Mouse (Mus musculus): ENCODE results near the gene Gm28047. TPM values are rescaled to one million over a fixed set of nuclear protein-coding genes. Genes with fewer than 3 reads are reported as not detected.
"Not testable (repeated sequence)": the region's sequence is repeated elsewhere in the genome, so short reads cannot be mapped to it uniquely, and the experiment has no call there.

The Gm28047 gene
- polyA plus RNA-seq, 1 experiment from 2014 or later: not detected

DNA sequence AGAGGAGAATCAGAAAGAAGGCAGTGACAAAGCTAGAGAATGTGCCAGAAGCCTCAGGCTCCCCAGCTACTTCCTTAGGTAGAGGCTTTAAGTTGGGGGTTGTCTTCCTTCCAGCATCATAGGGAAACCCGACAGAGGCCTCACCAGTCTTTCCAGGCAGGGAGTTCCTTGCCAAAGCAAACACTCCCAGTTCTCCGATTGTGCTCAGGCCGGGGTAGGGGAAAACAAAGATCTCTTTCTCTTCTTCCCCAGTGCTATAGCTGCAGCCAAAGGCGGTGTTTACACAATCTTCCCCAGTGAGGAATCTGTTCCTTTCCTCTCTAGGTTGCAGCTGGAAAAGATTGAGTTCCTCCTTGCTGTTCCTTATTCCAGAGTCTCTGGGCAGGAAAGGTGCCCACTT, 31.8 kb upstream of the Gm28047 start:
- Histone ChIP-seq H3K4me2 (no peak overlapping the region), H3K27me3 (no peaks in the 10 kb centered on the region), H3K36me3 (peaks cover 14% of the 10 kb centered on the region), H3K4me3 (no peak overlapping the region), H3K9ac (no peak overlapping the region), H3K4me1 (replicated peaks) (peaks cover 4% of the 10 kb centered on the region; the same call in 1 of the 2 replicates), H3K27ac (peak overlapping the region; percentile 78), H3K9me3 (no peaks in the 10 kb centered on the region)
- 14% methylated on average over 4 of the region's 4 CpGs for WGBS
- ATAC-seq (ENCODE audit: low FRiP score): no peak

DNA sequence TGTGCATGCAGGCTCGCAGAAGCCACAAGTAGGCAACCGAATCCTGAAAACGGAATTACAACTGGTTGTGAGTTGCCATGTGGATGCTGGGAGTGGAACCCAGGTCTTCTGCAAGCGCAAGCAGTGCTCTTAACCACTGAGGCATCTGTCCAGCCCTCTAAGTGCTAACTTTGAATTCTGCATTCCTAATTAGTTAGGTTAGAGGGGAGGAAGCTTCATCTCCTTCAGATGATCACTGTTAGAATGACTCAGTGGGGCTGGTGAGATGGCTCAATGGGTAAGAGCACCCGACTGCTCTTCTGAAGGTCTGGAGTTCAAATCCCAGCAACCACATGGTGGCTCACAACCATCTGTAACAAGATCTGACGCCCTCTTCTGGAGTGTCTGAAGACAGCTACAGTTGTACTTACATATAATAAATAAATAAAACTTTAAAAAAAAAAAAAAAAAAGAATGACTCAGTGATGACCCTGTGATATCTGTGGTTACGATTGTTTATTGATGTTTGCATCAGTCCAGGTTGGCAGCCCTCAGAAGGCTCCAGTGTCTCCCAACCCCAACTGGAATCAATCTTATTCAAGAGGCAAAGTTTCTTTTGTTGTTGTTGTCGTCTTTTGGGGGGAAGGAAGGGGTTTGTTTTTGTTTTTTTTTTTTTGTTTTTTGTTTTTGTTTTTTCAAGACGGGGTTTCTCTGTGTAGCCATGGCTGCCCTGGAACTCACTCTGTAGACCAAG, 27.2 kb upstream of the Gm28047 start:
- H3K9me3 ChIP-seq; H3K4me2 ChIP-seq; H3K27ac ChIP-seq; H3K9ac ChIP-seq; ATAC-seq (ENCODE audit: low FRiP score); H3K36me3 ChIP-seq; H3K4me3 ChIP-seq; H3K4me1 ChIP-seq (replicated peaks); H3K27me3 ChIP-seq: not testable (repeated sequence)
- WGBS: 80% methylated on average over 9 of the region's 9 CpGs

DNA sequence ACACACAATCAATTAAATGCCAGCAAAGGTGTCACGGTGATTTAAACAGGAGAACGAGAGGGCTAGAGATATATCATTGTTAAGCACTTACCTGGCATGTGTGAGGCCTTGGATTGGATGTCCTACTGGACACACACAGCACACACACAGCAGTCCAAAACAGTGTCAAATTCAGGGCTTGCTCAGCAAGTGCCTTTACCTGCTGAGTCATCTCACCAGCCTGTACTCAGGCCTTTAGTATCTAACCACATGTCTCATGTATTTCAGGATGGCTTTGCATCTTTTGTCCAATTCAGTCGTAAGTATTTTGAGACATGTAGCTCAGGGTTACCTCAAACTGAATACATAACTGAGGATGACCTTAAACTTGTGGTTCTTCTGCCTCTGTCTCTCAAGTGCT, 26.2 kb upstream of the Gm28047 start:
- no peaks in the 10 kb centered on the region for H3K9me3 ChIP-seq
- H3K36me3 ChIP-seq: no peaks in the 10 kb centered on the region
- ATAC-seq (ENCODE audit: low FRiP score): no peak
- H3K27me3 ChIP-seq: no peaks in the 10 kb centered on the region
- no peak overlapping the region for H3K27ac ChIP-seq
- 81% methylated on average over 3 of the region's 3 CpGs for WGBS
- H3K4me3 ChIP-seq: no peak overlapping the region
- H3K4me2 ChIP-seq: no peak overlapping the region
- H3K4me1 ChIP-seq (replicated peaks): no peaks in the 10 kb centered on the region
- no peak overlapping the region for H3K9ac ChIP-seq

DNA sequence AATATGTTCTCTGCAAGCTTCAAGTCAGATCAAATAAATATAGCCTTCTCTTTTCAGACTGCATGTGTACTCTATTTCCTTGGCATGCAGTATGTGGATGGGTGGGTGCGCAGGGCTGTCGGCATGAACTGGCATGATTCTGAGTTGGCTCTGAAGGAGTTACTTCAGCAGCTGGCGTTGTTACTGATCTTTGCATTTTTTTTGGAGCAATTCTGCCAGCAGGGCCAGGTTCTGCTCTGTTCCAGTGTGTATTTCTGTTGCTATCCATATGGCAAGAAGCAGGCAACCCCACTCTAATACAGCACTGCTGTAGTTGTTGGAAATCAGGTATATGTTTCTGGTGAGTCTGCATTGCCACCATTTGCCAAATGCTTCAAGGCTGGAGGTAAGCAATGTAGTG, 10.9 kb upstream of the Gm28047 start:
- Histone ChIP-seq H3K4me1 (replicated peaks) (no peaks in the 10 kb centered on the region), H3K9me3 (no peaks in the 10 kb centered on the region), H3K4me2 (no peak overlapping the region), H3K36me3 (no peaks in the 10 kb centered on the region), H3K4me3 (no peak overlapping the region), H3K27me3 (no peaks in the 10 kb centered on the region), H3K27ac (no peak overlapping the region), H3K9ac (no peak overlapping the region)
- 84% methylated on average over 3 of the region's 3 CpGs for WGBS
- ATAC-seq (ENCODE audit: low FRiP score): no peak

DNA sequence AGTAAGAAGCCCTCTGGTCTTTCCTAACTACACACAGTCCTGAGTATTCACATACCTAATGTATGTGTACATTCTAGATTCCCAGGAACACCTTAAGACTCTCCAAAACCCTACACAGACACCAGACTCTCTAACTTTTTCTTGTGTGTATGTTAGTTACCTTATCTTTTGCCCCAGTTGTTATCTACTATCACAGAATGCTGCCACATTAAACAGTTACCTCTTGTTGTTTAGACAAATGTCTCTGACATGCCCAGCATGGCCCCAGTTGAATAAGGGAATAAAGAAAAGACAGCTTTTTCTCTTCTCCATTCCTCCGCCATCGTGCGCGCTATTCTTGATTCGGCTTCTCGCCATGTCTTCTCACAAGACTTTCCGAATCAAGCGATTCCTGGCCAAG, 9.8 kb upstream of the Gm28047 start:
- no peaks in the 10 kb centered on the region for H3K27me3 ChIP-seq
- no peaks in the 10 kb centered on the region for H3K9me3 ChIP-seq
- H3K36me3 ChIP-seq: no peaks in the 10 kb centered on the region
- no peak overlapping the region for H3K4me3 ChIP-seq
- H3K4me1 ChIP-seq (replicated peaks): no peaks in the 10 kb centered on the region
- H3K9ac ChIP-seq: no peak overlapping the region
- no peak overlapping the region for H3K4me2 ChIP-seq
- no peak for ATAC-seq (ENCODE audit: low FRiP score)
- 96% methylated on average over 8 of the region's 8 CpGs for WGBS
- no peak overlapping the region for H3K27ac ChIP-seq

DNA sequence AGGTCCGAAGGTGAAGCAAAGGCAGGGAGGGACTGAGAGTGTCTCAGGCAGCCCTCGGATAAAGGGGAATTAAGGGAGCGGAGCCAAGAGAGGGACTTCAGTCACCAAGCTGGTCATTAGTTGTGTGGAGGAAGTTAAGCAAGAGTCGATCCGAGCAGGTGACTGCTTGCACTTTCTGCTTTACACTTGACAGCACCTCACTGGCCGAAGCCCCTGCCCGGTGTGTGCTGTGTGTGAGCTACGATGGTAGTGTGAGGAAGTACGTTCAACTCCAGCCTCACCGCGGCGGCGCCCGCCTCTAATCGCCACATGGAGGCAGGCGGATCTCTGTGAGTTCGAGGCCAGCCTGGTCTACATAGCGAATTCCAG, 804 bp upstream of the Gm28047 start:
- ATAC-seq (ENCODE audit: low FRiP score): peak; percentile 43
- Histone ChIP-seq H3K4me2 (peak overlapping the region; percentile 88), H3K4me1 (replicated peaks) (peaks cover 19% of the 10 kb centered on the region), H3K36me3 (no peaks in the 10 kb centered on the region), H3K9me3 (no peaks in the 10 kb centered on the region), H3K9ac (peak overlapping the region; percentile 77), H3K27ac (peak overlapping the region; percentile 96), H3K27me3 (no peaks in the 10 kb centered on the region), H3K4me3 (peak overlapping the region; percentile 59)
- WGBS: under 1% methylated on average over 18 of the region's 18 CpGs

DNA sequence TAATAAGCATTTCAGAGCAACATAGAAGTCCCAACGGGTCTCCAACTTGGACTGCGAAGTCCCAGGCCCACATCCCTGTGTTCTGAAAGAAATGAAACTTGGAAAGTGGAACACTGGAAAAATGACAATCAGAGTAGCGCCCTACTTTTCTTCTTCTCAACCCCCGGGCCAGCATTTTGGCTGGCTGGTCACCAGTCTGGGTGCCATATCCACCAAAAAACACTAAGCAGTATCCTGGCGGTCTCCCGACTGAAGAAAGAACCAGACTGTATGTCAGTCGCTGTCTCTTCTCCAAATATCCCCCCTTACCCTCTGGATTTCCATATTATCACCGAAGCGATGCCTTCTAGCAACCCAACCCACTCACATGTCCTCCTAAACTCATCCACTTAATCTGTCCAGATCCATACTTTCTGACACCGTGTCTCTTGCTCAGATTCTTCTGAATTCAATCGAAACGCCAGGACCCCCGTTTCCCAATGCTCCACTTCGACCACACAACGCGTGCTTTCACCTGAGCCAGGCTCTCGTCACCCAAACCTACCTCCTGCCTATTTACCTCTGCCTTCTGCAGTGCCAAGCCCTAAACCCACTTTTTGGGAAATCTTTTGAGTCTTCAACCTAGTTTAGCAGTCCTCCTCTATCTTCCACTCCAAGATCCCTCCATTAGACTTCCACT, 437 bp downstream of the Gm28047 start:
- WGBS: 5% methylated on average over 17 of the region's 17 CpGs
- no peaks in the 10 kb centered on the region for H3K36me3 ChIP-seq
- peak overlapping the region; percentile 96 for H3K27ac ChIP-seq
- H3K4me1 ChIP-seq (replicated peaks): peaks cover 19% of the 10 kb centered on the region
- no peak for ATAC-seq (ENCODE audit: low FRiP score)
- H3K9me3 ChIP-seq: no peaks in the 10 kb centered on the region
- H3K27me3 ChIP-seq: no peaks in the 10 kb centered on the region
- peak overlapping the region; percentile 59 for H3K4me3 ChIP-seq
- peak overlapping the region; percentile 88 for H3K4me2 ChIP-seq
- peak overlapping the region; percentile 77 for H3K9ac ChIP-seq

DNA sequence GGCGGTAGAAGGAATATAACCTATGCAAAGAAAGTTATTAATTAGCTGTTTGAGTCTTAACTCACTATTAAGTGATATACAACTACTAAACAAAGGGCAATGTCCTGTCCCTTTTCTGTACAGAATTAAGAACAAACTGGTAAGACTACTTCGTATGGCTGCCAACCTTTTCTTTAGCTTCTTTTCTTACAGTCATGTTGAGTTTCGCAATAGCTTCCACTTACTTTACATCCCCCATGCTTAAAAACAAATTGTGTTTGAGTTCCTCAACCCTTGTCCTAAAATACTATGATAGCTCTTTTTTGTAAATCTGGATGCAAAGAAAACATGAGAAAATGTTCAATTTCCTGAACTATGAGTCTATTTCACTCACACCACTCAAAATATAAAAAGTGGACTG, 1.7 kb downstream of the Gm28047 start:
- Histone ChIP-seq H3K4me3 (no peak overlapping the region), H3K9ac (no peak overlapping the region), H3K4me1 (replicated peaks) (peaks cover 19% of the 10 kb centered on the region), H3K9me3 (no peaks in the 10 kb centered on the region), H3K36me3 (no peaks in the 10 kb centered on the region), H3K4me2 (peak overlapping the region; percentile 37), H3K27ac (no peak overlapping the region), H3K27me3 (no peaks in the 10 kb centered on the region)
- 94% methylated on average over 3 of the region's 3 CpGs for WGBS
- ATAC-seq (ENCODE audit: low FRiP score): no peak

DNA sequence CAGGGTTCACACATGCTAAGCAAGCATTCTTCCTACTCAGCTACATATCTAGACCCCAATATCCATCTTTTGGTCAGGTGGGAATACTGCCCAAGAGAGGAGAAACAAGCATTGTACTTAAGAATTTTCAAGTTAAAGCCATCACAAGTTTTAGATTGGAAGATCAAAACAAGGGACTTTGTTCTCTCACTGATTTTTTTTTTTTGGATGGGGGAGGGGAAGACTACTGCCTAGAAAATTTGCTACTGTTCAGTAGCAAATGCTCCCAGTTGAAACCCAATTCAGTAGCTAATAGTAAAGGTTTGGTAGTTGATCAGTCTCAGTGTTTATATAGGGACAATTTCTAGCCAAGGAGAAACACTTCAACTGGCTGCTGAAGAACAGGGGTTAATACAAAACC, 2.3 kb downstream of the Gm28047 start:
- Histone ChIP-seq H3K4me1 (replicated peaks) (peaks cover 19% of the 10 kb centered on the region), H3K27me3 (no peaks in the 10 kb centered on the region), H3K4me3 (no peak overlapping the region), H3K9ac (no peak overlapping the region), H3K4me2 (no peak overlapping the region), H3K27ac (no peak overlapping the region), H3K9me3 (no peaks in the 10 kb centered on the region), H3K36me3 (no peaks in the 10 kb centered on the region)
- ATAC-seq (ENCODE audit: low FRiP score): no peak

DNA sequence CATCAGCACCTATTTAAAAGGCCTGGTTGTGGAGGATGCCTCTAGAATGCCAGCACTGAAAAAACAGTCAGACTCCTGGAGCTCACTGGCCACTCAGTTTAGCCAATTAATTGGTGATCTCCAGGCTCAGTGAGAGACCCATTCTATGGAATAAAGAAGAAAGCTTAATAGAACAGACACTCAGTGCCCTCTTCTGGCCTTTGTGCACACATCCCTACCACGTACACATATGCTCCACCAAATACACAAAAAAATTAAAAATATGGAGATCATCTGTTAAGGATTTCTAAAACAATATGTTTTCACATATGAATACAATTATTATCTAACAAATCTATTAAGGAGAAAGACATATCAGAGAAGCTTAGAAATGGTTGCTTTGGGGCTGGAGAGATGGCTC, 4.1 kb downstream of the Gm28047 start:
- H3K4me3 ChIP-seq: no peak overlapping the region
- H3K9ac ChIP-seq: no peak overlapping the region
- H3K4me2 ChIP-seq: no peak overlapping the region
- H3K36me3 ChIP-seq: no peaks in the 10 kb centered on the region
- H3K27ac ChIP-seq: no peak overlapping the region
- peaks cover 14% of the 10 kb centered on the region for H3K4me1 ChIP-seq (replicated peaks)
- no peak for ATAC-seq (ENCODE audit: low FRiP score)
- H3K9me3 ChIP-seq: no peaks in the 10 kb centered on the region
- no peaks in the 10 kb centered on the region for H3K27me3 ChIP-seq
- WGBS: 85% methylated on average over 1 of the region's 1 CpGs

DNA sequence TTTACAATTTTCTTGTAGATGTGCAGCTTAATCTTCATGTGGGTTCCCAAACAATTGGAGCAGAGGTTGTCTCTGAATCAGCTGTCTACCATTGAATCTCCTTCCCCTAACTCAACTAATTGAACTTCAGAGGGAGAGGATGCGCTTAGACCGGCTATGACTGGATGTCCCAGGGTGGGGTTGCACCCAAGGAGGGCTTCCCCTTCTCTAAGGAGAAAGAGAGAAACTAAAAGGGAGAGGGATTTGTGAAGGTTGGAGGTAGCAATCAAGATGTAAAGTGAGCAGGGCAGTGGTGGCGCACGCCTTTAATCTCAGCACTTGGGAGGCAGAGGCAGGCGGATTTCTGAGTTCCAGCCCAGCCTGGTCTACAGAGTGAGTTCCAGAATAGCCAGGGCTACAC, 5.4 kb downstream of the Gm28047 start:
- 96% methylated on average over 5 of the region's 5 CpGs for WGBS

DNA sequence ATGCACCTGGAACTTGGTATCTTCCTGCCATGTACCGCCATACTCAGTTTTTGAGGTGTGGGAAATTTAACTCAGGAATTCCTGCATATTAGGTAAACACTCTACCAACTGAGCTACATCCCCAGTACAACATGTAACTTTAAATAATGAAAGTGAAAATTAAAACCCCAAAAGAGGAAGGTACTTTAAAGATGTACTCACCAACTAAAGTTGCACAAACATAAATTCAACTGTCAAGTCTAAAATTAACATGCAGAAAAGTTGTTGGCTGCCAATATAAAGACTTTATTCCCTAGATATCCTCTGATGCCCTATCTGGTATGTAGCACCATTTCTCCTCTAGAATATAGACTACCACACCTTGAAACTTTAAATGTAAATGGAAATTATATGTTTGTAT, 7.2 kb downstream of the Gm28047 start:
- H3K4me2 ChIP-seq: no peak overlapping the region
- no peak overlapping the region for H3K9ac ChIP-seq
- H3K27me3 ChIP-seq: no peaks in the 10 kb centered on the region
- H3K4me3 ChIP-seq: no peak overlapping the region
- no peaks in the 10 kb centered on the region for H3K36me3 ChIP-seq
- ATAC-seq (ENCODE audit: low FRiP score): no peak
- WGBS: 100% methylated on average over 1 of the region's 1 CpGs
- H3K27ac ChIP-seq: no peak overlapping the region
- no peaks in the 10 kb centered on the region for H3K9me3 ChIP-seq
- H3K4me1 ChIP-seq (replicated peaks): no peaks in the 10 kb centered on the region

More for the DNA sequence above, 5.4 kb downstream of the Gm28047 start:
- no peak overlapping the region for H3K27ac ChIP-seq
- no peak overlapping the region for H3K4me3 ChIP-seq
- H3K36me3 ChIP-seq: no peaks in the 10 kb centered on the region
- ATAC-seq (ENCODE audit: low FRiP score): no peak
- H3K27me3 ChIP-seq: no peaks in the 10 kb centered on the region
- H3K9ac ChIP-seq: no peak overlapping the region
- H3K9me3 ChIP-seq: no peaks in the 10 kb centered on the region
- no peak overlapping the region for H3K4me2 ChIP-seq
- H3K4me1 ChIP-seq (replicated peaks): peaks cover 11% of the 10 kb centered on the region

DNA sequence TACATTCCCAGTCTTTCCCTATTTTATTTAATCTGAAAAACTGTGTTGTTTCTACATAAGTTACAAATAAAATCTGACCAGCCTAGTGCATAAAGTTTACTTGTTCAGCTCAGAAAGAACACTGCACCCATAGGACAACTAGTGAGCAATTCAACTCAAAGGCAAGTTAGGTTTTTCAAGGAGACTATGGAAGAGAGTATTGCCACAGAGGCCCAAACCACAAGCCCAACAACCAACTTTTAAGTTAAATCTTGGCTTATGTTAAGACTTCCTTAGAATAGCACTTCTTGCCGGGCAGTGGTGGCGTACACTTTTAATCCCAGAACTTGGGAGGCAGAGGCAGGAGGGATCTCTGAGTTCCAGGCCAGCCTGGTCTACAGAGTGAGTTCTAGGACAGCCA, 8.7 kb downstream of the Gm28047 start:
- no peak for ATAC-seq (ENCODE audit: low FRiP score)
- no peaks in the 10 kb centered on the region for H3K27me3 ChIP-seq
- WGBS: 98% methylated on average over 2 of the region's 2 CpGs

More for the DNA sequence above, 8.7 kb downstream of the Gm28047 start:
- no peaks in the 10 kb centered on the region for H3K4me1 ChIP-seq (replicated peaks)
- H3K27ac ChIP-seq: no peak overlapping the region
- no peak overlapping the region for H3K4me3 ChIP-seq
- no peak overlapping the region for H3K4me2 ChIP-seq
- no peak overlapping the region for H3K9ac ChIP-seq
- no peaks in the 10 kb centered on the region for H3K9me3 ChIP-seq
- H3K36me3 ChIP-seq: no peaks in the 10 kb centered on the region

Measured in hindbrain, embryonic 13.5 days (tissue).